Mouse (Mus musculus): ENCODE measurements around the gene Pla2g15.
"Not testable (repeated sequence)": the region's sequence is repeated elsewhere in the genome, so short reads cannot be mapped to it uniquely, and the experiment has no call there.

Gene Pla2g15

GRCm38 (mm10) chr8:106169934-106170480, 19.8 kb downstream of the Pla2g15 start:
- no peak for DNase-seq (ENCODE audit: low spot score)

- DNase-seq (ENCODE audit: low spot score) = no peak
Measured at GRCm38 (mm10) chr8:106173566-106173965, 23.4 kb downstream of the Pla2g15 start.

GRCm38 (mm10) chr8:106176891-106177290, 26.7 kb downstream of the Pla2g15 start:
- DNase-seq (ENCODE audit: low spot score) = no peak

GRCm38 (mm10) chr8:106177594-106177993, 27.4 kb downstream of the Pla2g15 start:
- DNase-seq (ENCODE audit: low spot score) = no peak

GRCm38 (mm10) chr8:106178428-106178827, 28.2 kb downstream of the Pla2g15 start:
- no peak for DNase-seq (ENCODE audit: low spot score)

- DNase-seq (ENCODE audit: low spot score) = no peak
Measured at GRCm38 (mm10) chr8:106185628-106186270, 35.5 kb downstream of the Pla2g15 start.

GRCm38 (mm10) chr8:106186394-106186793, 36.2 kb downstream of the Pla2g15 start:
- DNase-seq (ENCODE audit: low spot score) = no peak

GRCm38 (mm10) chr8:106189162-106189561, 39.0 kb downstream of the Pla2g15 start:
- DNase-seq (ENCODE audit: low spot score) = no peak

- DNase-seq (ENCODE audit: low spot score) = no peak
Measured at GRCm38 (mm10) chr8:106191639-106192038, 41.4 kb downstream of the Pla2g15 start.

- no peak for DNase-seq (ENCODE audit: low spot score)
Measured at GRCm38 (mm10) chr8:106193162-106193561, 43.0 kb downstream of the Pla2g15 start.

- no peak for DNase-seq (ENCODE audit: low spot score)
Measured at GRCm38 (mm10) chr8:106194062-106194461, 43.9 kb downstream of the Pla2g15 start.

- no peak for DNase-seq (ENCODE audit: low spot score)
Measured at GRCm38 (mm10) chr8:106198741-106199140, 48.5 kb downstream of the Pla2g15 start.

GRCm38 (mm10) chr8:106199596-106199995, 49.4 kb downstream of the Pla2g15 start:
- DNase-seq (ENCODE audit: low spot score) = not testable (repeated sequence)

- DNase-seq (ENCODE audit: low spot score) = no peak
Measured at GRCm38 (mm10) chr8:106210035-106210731, 60.0 kb downstream of the Pla2g15 start.

GRCm38 (mm10) chr8:106210821-106211345, 60.7 kb downstream of the Pla2g15 start, which contains the start of the genes Slc7a6os and Prmt7:
Gene Slc7a6os, minus strand, starts transcription at chr8:106210935.
Gene Prmt7, plus strand, starts transcription at chr8:106210936.
- peak; percentile 96 for DNase-seq (ENCODE audit: low spot score)

GRCm38 (mm10) chr8:106211421-106211820, 61.2 kb downstream of the Pla2g15 start:
- no peak for DNase-seq (ENCODE audit: low spot score)

- DNase-seq (ENCODE audit: low spot score) = no peak
Measured at GRCm38 (mm10) chr8:106213959-106214358, 63.8 kb downstream of the Pla2g15 start.
